Mouse (Mus musculus) myocyte (in vitro differentiated cells): Measurements from ENCODE around the gene Gabarapl2. TPM values are rescaled to one million over a fixed set of nuclear protein-coding genes. Genes with fewer than 3 reads are reported as not detected.
A peak's percentile ranks its signal among the peaks of the same experiment; 100 is the strongest.

Experiments used
- H3K27me3 ChIP-seq: one replicate; pipeline ENCODE4 v1.6.1; 2011; ENCODE audit not compliant: control insufficient read depth, insufficient read depth, insufficient read length
- H3K36me3 ChIP-seq: one replicate; pipeline ENCODE4 v1.6.1; 2011; ENCODE audit not compliant: control insufficient read depth, insufficient read depth
- H3K4me2 ChIP-seq: one replicate; pipeline ENCODE4 v1.6.1; 2011; ENCODE audit warnings: low read depth, control low read depth
- H3K4me3 ChIP-seq: one replicate; pipeline ENCODE4 v1.5.1; 2011; ENCODE audit warnings: mild to moderate bottlenecking, control low read depth, moderate library complexity
- H3K79me2 ChIP-seq: one replicate; pipeline ENCODE4 v1.6.1; 2011; ENCODE audit not compliant: control insufficient read depth, insufficient read depth
- H3ac ChIP-seq: one replicate; pipeline ENCODE4 v1.6.1; 2011; ENCODE audit not compliant: control insufficient read depth, insufficient read length
- CEBPB ChIP-seq: IDR thresholded peaks from 2 replicates; pipeline ENCODE4 v1.6.1; 2011; ENCODE audit warnings: mild to moderate bottlenecking, moderate library complexity; ENCODE audit not compliant: poor library complexity, insufficient read depth, severe bottlenecking
- E2F4 ChIP-seq: IDR thresholded peaks from one replicate; pipeline ENCODE4 v1.6.1; 2011; ENCODE audit warnings: mild to moderate bottlenecking, control low read depth, moderate library complexity; ENCODE audit not compliant: insufficient read depth
- MAX ChIP-seq: IDR thresholded peaks from one replicate; pipeline ENCODE4 v1.6.1; 2011; ENCODE audit warnings: low read depth, mild to moderate bottlenecking, control low read depth
- MYOD1 ChIP-seq, 3 experiments: IDR thresholded peaks; one replicate each; pipeline ENCODE4 v1.6.1; 2011; ENCODE audit warnings: control low read depth in 2 of 3, low read depth in 2 of 3, mild to moderate bottlenecking in 2 of 3, moderate library complexity in 1 of 3; ENCODE audit not compliant: insufficient read length in 2 of 3, control insufficient read depth in 1 of 3
- MYOG ChIP-seq, 3 experiments: IDR thresholded peaks; one replicate each; pipeline ENCODE4 v1.6.1; 2011; ENCODE audit warnings: control low read depth in 2 of 3, low read depth in 2 of 3, mild to moderate bottlenecking in 2 of 3; ENCODE audit not compliant: insufficient read length in 2 of 3, control insufficient read depth in 1 of 3, insufficient read depth in 1 of 3
- POLR2A ChIP-seq: IDR thresholded peaks from one replicate; pipeline ENCODE4 v1.6.1; 2011; ENCODE audit warnings: low read depth, mild to moderate bottlenecking, control low read depth, moderate library complexity; ENCODE audit not compliant: insufficient read length
- POLR2AphosphoS2 ChIP-seq: IDR thresholded peaks from one replicate; pipeline ENCODE4 v1.6.1; 2011; ENCODE audit warnings: low read depth, control low read depth; ENCODE audit not compliant: insufficient read length
- REST ChIP-seq: IDR thresholded peaks from one replicate; pipeline ENCODE4 v1.6.1; 2011; ENCODE audit warnings: mild to moderate bottlenecking, control low read depth, moderate library complexity; ENCODE audit not compliant: insufficient read depth, insufficient read length
- SRF ChIP-seq: IDR thresholded peaks from one replicate; pipeline ENCODE4 v1.6.1; 2011; ENCODE audit warnings: low read depth; ENCODE audit not compliant: control insufficient read depth, insufficient read length
- TCF12 ChIP-seq: IDR thresholded peaks from one replicate; pipeline ENCODE4 v1.6.1; 2011; ENCODE audit warnings: mild to moderate bottlenecking, control low read depth; ENCODE audit not compliant: poor library complexity, insufficient read depth, severe bottlenecking
- TCF3 ChIP-seq: IDR thresholded peaks from one replicate; pipeline ENCODE4 v1.6.1; 2011; ENCODE audit warnings: low read depth, control low read depth; ENCODE audit not compliant: insufficient read length
- USF1 ChIP-seq: IDR thresholded peaks from one replicate; pipeline ENCODE4 v1.6.1; 2011; ENCODE audit warnings: low read depth, mild to moderate bottlenecking, control low read depth, moderate library complexity
- polyA plus RNA-seq: library from polyadenylated mRNA; unstranded; fragments of >200 nt; fragmentation: generic; extraction: Trizol; gene quantifications from one replicate; pipeline ENCODE4 v1.2.1, GENCODE M21; 2012; ENCODE audit warnings: missing spikeins

Gene Gabarapl2
- polyA plus RNA-seq, 1 experiment: 64.5 TPM

GRCm38 (mm10) chr8:111912860-111913432, 27.6 kb upstream of the Gabarapl2 start:
- Histone ChIP-seq H3K4me2 (no peak overlapping the region), H3K79me2 (no peaks in the 10 kb centered on the region), H3ac (no peak overlapping the region), H3K36me3 (no peaks in the 10 kb centered on the region), H3K27me3 (no peaks in the 10 kb centered on the region), H3K4me3 (no peak overlapping the region)
- no peak for TF ChIP-seq E2F4
- no peak for TF ChIP-seq POLR2AphosphoS2
- TF ChIP-seq TCF3: no peak
- TF ChIP-seq REST: no peak
- no peak for TF ChIP-seq USF1
- no peak for TF ChIP-seq SRF
- TF ChIP-seq TCF12: no peak
- TF ChIP-seq MAX: no peak
- TF ChIP-seq MYOD1 (IDR thresholded peaks at IDR 0.05; ENCODE audit: control insufficient read depth in 1 of 3, insufficient read length in 2 of 3, low read depth in 2 of 3): no peak
- no peak for TF ChIP-seq CEBPB
- no peak for TF ChIP-seq POLR2A
- no peak for TF ChIP-seq MYOG (IDR thresholded peaks at IDR 0.05; ENCODE audit: control insufficient read depth in 1 of 3, insufficient read depth in 1 of 3, insufficient read length in 2 of 3, low read depth in 2 of 3)

DNA sequence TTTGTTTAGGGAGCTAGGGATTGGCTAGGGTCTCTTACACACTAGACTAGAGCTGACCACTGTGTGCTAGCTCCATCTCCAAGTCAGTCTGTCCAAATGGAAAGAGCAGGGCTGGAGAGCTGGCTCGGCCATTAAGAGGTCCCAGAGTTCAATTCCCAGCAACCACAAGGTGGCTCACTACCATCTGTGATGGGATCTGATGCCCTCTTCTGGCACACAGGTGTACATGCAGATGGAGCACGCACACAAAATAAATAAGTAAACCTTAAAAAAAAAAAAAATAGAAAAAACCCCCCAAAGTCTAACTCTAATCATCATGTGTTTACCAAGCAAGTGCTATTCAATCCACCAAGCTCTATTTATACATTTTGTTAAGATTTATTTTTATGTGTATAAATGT, 20.8 kb upstream of the Gabarapl2 start:
- no peak overlapping the region for H3ac ChIP-seq
- H3K27me3 ChIP-seq: no peaks in the 10 kb centered on the region
- H3K4me3 ChIP-seq: no peak overlapping the region
- no peak overlapping the region for H3K4me2 ChIP-seq
- no peaks in the 10 kb centered on the region for H3K79me2 ChIP-seq
- TF ChIP-seq USF1: no peak
- TF ChIP-seq TCF3: no peak
- no peak for TF ChIP-seq TCF12
- TF ChIP-seq POLR2A: no peak
- TF ChIP-seq E2F4: no peak
- TF ChIP-seq SRF: no peak
- no peak for TF ChIP-seq REST
- TF ChIP-seq CEBPB: no peak
- no peak for TF ChIP-seq POLR2AphosphoS2
- no peak for TF ChIP-seq MAX
- TF ChIP-seq MYOD1 (IDR thresholded peaks at IDR 0.05; ENCODE audit: control insufficient read depth in 1 of 3, insufficient read length in 2 of 3, low read depth in 2 of 3): no peak
- TF ChIP-seq MYOG (IDR thresholded peaks at IDR 0.05; ENCODE audit: control insufficient read depth in 1 of 3, insufficient read depth in 1 of 3, insufficient read length in 2 of 3, low read depth in 2 of 3): no peak
- no peaks in the 10 kb centered on the region for H3K36me3 ChIP-seq

DNA sequence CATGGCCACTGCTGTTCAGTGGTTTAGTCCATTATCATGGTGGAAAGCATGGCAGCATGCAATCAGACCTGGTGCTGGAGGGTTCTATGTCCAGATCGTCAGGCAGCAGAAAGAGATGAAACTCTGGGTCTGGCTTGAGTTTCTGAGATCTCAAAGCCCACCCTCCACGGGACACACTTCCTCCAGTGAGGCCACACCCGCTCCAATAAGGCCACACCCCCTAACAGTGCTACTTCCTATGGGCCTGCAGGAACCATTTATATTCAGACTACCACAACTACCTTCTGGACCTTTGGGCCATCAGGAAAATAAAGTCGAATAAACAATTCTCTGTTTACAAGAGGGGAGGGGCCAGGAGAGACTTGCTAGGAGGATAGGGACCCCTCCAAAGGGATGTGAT, 19.5 kb upstream of the Gabarapl2 start:
- Histone ChIP-seq H3K4me2 (no peak overlapping the region), H3K79me2 (no peaks in the 10 kb centered on the region), H3ac (no peak overlapping the region), H3K27me3 (no peaks in the 10 kb centered on the region), H3K4me3 (no peak overlapping the region), H3K36me3 (no peaks in the 10 kb centered on the region)
- TF ChIP-seq E2F4: no peak
- no peak for TF ChIP-seq POLR2A
- TF ChIP-seq CEBPB: no peak

DNA sequence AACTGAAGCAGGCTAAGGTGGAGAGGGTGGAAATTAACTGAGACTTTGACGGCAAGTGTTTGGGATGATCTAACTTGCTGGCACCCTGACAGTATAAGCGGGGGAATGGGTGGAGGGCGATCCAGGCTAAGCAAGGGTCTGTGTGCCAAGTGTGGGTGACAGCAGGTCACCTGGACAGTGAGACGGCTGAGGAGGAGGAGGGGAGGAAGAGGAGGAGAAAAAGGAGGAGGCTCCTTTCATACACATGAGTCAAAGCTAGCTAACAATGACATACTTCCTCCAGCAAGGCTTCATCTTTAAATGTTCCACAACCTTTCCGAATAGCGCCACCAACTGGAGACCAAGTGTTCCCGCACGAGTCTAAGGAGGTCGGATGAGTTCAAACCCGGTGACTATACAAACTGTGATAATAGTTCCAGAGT, 17.1 kb upstream of the Gabarapl2 start:
- Histone ChIP-seq H3K36me3 (no peaks in the 10 kb centered on the region), H3K27me3 (no peaks in the 10 kb centered on the region), H3ac (no peak overlapping the region), H3K4me2 (peak overlapping the region; percentile 69), H3K79me2 (no peaks in the 10 kb centered on the region), H3K4me3 (no peak overlapping the region)
- TF ChIP-seq REST (no peak), SRF (no peak), MAX (no peak), MYOG (IDR thresholded peaks at IDR 0.05; ENCODE audit: control insufficient read depth in 1 of 3, insufficient read depth in 1 of 3, insufficient read length in 2 of 3, low read depth in 2 of 3) (no peak), POLR2A (no peak), TCF3 (no peak), MYOD1 (IDR thresholded peaks at IDR 0.05; ENCODE audit: control insufficient read depth in 1 of 3, insufficient read length in 2 of 3, low read depth in 2 of 3) (no peak), TCF12 (no peak), E2F4 (no peak), USF1 (no peak), CEBPB (no peak), POLR2AphosphoS2 (no peak)

DNA sequence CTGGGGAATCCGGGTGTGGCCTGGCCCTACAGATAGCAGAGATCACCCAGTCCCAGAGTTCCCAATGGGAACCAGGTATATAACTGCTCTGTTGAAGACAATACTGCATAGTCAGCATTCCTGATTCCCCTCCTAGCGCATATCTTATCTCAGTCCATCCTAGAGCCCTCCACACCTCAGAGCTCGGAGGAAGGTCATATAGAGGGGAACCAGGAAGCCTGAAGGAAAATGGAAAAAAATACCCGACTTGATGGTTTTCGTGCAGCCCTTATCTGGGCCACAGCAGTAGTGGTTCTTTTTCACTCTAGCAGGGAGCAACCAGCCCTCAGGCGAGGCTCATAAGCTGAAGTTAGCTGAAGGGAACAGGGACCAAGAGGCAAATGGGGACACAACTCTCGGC, 15.5 kb upstream of the Gabarapl2 start:
- Histone ChIP-seq H3K79me2 (no peaks in the 10 kb centered on the region), H3K27me3 (no peaks in the 10 kb centered on the region), H3K4me2 (no peak overlapping the region), H3ac (no peak overlapping the region), H3K4me3 (no peak overlapping the region), H3K36me3 (no peaks in the 10 kb centered on the region)
- TF ChIP-seq MYOD1 (IDR thresholded peaks at IDR 0.05; ENCODE audit: control insufficient read depth in 1 of 3, insufficient read length in 2 of 3, low read depth in 2 of 3): no peak
- no peak for TF ChIP-seq SRF
- TF ChIP-seq USF1: no peak
- no peak for TF ChIP-seq CEBPB
- no peak for TF ChIP-seq TCF12
- no peak for TF ChIP-seq TCF3
